Mouse (Mus musculus) cerebellum, postnatal 25 days (tissue): ENCODE data around the gene Kdm2b.
"Not testable (repeated sequence)": the region's sequence is repeated elsewhere in the genome, so short reads cannot be mapped to it uniquely, and the experiment has no call there.

Source experiments
- DNase-seq, 2 experiments: peaks; one replicate each; pipeline ENCODE4 v3.0.0; 2021; ENCODE audit warnings: mixed read lengths in 2 of 2

Kdm2b gene

DNA sequence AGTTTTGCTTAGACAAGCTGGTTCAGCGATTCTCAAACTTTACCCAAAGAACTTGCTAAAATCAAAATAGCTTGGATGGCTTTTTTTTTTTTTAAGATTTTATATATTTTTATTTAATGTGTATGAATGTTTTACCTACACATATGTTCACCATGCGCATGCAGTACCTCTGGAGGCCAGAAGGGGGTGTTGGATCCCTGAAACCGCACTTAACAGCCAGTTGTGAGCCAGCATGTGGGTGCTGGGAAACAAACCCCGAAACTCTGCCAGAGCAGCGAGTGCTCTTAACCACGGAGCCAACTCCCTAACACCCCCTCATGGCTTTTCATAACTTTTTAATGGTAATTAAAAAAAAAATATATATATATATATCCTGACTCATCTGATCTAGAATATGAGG is 21.2 kb upstream of the Kdm2b start:
- peak in 1 of 2 experiments; percentile 43 for DNase-seq

DNA sequence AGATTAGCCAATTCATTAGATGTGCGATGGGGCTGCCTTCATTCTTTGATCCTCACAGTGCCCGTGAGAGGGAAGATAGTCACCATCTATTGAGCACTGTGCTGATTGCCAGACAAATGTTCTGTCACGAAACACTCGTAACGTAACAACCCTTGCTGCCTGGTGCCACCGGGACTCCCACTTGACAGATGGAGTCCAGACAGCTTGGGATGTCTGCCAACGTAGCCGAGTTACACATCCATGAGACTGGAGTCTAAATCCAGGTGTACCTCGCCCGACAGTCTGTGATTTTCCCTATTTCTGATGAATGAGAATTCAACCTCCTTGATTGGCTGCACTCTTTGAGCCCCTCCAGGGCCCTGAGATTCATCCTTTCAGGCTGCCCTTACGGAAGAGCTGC is 20.2 kb upstream of the Kdm2b start:
- peak; percentile 73 to 84 for DNase-seq

DNA sequence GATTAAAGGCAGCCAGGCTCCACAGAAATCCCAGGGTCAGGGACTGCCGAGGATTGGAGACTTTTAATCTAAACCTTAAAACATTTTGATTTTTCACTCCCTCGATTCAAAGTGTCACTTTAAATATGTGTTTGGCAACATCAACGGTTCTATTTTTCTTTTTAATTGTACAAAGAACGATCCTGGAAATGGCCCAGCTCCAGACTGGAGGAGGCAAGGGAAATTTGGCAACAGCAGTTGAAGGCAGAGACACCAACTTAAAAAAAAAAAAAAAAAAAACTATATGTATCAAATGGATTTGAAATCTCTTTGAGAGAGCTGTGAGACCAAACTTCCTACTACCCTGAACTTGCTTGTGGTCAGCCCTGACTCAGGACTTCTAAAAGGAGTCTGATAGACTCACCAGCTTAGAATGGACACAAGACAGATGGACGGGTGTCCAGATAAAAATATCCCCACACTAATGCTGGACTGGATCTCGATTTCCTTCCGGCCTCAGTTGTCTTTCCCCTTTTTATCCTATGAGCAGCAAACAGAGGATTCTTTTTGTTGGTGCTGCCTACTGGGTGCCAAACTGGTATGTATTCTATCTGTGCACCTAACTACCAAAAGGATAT is 19.4 kb upstream of the Kdm2b start:
- peak in 1 of 2 experiments; percentile 45 for DNase-seq

DNA sequence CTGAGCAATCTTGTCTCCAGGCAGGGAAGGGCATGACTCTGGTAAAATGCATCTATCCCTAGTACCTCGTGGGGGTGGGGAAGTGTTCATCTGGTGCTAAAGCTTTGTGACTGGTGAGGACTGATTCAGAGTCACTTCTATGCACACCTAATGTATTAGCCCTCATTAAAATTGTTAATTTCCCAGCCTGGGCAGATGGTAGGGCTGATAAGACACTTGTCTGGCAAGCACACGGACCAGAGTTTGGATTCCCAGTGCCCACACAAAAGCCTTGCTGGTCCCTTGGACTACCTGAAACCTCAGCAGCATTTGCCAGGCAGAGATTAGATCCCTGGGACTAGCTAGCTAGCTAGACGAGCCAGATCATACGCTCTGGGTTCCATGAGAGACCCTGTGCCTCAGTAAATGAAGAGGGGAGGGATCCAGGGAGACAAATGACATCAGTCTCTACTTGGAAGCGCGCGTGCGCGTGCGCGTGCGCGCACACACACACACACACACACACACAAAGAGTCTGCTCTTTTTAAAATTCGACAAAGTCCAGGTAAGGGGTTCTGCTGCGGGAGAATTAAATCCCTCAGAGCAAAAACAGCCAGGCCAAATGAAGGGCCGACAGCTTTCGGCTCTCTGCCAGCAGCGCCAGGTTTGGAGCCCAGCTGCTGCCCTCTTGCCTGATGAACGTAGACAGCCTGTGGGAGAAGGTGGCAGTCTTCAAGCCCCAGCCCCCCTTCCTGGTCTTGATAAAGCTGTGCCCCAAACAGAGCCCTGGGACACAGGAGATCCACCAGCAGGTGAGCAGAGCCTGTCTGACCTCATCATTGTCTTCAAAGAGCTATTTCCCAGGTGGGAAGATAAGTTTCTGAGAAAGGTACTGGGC is 16.3 kb upstream of the Kdm2b start:
- DNase-seq, result peak; percentile 66 to 78

DNA sequence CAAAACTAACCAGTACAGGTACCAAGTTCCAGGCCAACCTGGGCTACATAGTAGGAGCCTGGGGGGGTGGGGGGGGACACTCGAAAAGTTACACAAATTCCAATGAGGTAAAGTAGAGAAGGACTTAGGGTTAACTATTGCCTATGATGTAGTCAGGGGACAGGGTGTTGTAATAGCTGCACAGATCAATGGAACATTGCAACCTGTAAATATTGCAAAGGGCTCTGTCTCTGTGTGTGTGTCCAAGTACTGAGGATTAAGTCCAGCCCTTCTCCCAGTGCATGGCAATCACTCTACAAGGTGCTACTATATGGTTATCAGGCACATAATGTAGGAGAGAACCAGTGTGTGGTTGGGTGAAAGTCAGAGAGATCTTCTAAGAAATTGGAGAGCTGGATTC is 11.3 kb upstream of the Kdm2b start:
- no peak for DNase-seq

DNA sequence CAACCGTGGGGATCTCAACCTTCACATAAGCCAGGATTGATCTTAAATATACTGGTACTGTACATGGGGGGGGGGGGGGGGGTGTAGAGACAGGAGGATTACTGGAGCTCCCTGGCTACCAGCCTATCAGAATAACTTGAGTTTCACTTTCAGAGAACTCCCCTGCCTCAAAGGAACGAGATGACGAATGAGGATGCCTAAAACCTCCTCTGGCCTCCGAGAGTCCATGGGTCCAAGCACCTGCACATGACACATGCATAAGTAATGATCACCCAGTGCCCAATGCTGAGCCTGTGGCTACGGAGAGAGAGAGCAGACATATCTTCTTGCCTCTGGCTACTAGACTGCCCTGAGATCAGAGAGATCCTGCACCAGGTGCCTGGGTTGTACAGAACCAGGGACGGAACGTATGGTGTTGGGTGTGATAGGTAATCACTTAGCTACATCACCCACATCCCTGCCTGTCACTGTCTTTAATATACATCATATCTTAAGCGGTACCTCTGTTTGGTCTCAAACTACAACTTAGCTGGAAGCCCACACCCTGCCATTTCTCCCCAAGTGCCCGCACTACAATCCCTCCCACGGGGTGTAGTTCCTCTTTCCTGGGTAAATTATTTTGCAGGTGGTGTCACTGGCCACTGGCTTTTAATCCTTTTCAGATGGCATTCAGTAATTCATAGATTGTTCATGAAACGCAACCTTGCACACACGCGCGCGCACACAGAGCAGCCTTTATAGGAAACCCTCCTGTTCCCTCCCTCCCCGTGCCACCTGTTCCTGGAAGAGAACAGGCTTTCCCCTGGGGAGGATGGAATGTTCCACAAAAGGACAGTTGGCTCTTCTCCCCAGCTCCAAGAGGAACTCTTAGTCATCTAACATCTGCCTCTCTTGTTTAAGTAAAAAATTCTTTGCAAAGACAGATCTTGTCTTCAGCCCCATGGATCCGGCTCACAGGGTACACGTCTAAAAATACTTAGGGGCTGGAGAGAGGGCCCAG is 7.9 kb upstream of the Kdm2b start:
- DNase-seq, result peak; percentile 54 to 69

DNA sequence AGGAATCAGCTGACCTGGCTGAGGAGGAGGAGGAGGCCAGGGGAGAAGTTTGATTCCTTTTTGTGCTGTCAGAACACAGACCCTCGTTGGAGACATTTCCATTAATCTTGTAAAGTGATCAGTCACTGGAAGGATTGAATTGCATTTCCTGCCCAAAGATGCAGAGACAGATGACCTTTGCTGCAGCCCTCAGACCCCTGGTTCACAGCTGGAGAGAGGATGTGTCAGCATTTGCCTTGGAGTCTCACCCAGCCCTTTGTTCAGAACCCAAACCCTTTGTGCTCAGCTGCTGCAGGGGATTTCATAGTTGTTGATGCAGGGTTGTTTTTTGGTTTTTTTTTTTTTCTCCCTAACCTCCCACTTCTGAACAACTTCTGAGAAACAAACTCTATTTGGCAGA is 5.3 kb upstream of the Kdm2b start:
- no peak for DNase-seq

DNA sequence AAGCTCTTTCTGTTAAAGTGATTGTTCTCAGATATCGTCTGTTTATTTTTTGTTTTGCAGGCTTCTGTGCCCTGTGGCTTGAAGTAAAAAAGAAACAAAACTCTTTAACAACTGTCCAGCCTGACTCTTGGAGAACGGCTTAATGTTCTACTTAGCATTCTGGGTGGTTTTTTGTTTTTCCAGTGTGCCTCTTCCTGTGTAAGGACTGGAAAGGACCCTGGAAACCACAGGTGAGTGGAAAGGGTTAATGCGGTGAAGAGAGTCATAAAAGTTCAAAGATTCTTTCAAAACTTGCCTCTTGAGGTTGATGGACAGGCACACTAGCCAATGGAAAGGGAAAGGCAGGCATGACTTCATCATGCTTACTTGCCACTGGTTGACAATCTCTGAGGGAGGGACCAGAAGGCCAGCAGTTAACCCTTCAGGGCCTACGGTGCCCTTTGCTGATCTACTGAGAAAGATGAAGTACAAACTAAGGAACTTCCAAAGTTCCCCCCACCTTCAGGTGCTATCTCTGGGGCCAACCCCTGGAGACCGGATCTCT is 4.8 kb upstream of the Kdm2b start:
- DNase-seq, result peak; percentile 48 to 75

DNA sequence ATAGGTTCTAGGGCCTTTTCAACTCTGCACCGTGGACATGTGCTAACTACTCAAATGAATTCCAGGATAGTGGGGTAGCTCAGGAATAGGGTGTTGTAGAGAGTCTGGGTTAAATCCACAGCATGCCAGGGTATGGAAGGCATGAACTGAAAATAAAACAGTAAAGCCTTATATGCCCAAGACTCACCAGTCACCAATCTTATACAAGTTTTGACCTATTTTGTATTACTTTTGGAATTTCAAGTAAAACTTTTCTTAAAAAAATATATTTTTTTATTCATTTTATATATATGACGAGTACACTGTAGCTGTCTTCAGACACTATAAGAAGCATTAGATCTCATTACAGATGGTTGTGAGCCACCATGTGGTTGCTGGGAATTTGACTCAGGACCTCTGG is 4.2 kb upstream of the Kdm2b start:
- no peak for DNase-seq

DNA sequence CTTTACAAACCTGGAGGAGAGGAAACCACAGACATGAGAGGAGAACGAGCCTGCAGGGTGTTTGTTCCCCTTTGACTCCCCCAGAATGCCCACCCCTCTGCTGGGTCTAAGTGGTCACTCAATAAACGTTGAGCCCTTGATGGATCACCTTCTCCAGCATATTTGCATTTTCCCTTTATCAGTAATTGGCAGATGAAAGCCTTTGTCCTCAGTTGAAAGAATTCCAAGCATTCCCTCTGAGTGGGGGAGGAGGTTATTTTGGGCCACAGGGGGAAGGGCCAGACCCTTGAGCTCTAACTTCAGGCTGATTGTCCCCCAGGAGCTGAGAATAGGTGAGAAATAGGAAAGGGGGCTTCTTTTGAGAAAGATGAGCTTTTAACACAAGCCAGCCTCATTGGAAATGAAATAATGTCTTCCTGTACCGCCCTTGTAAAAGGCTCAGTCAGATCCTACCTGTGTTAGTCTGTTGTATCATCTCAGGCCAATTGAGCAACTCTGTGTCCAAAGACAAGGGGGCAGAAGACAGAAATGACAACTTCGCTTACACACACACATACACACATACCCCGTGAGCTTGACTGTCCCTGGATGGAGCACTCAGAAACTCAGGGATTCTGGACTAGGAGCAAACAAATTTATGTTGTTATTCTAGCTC is 1.9 kb upstream of the Kdm2b start:
- no peak for DNase-seq

DNA sequence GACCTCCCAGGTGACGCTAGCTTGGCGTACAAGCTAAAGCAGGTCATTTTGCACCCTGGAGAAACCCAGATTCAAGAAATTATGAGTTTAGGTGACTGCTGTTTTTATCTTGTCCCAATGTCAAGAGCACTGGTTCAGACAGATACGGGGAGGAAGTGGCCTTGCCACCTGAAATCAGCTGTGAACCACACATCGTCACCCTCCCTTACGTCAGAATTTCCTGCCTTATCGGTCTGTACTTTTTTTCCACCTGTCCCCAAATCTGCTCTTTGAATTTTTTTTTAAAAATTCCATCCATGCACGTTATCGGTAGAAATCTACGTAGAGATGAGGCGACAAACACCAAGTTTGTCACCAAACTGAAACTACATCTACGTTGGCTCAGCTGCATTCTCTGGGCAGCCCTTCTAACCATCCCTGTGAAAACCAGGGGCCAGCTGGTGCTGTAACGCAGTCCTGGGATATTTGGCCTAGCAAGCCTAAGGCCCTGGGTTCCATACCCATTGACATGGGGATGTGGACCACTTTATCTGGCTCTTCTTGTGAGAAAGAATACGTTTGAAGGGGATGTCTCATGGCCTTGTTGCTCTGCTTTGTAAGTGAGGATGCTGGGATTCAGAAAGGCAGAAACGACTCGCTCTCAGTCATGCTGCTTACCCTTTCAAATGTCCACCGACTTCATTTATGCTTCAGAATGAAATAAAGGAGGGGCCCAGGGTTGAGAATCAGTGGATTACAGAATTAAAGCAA is 963 bp upstream of the Kdm2b start:
- peak; percentile 37 to 43 for DNase-seq

DNA sequence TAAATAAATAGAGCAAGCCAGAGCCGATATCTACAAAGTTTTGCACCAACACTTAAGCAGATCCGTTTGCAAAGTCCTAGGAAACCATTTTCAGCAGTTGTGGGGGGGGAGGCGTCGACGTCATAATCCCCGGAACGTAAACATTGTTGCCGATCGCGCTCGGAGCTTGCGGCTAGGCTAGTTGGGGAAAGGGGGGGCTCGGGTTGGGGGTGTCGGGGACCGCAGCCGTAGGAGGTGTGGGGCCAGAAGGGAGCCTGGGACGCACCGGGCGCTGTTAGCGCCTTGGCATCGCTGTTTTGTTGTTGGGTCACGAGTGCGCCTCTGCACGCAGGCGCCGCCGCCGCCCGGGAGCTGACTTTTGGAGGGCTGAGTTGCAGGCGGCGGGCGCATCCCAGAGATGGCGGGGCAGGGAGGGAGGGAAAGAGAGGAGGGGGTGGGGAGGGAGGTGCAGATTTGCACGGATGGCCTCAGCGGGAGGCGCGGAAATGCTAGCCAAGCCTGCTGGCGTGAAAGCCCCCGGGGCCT is 560 bp downstream of the Kdm2b start:
- peak; percentile 87 to 88 for DNase-seq

DNA sequence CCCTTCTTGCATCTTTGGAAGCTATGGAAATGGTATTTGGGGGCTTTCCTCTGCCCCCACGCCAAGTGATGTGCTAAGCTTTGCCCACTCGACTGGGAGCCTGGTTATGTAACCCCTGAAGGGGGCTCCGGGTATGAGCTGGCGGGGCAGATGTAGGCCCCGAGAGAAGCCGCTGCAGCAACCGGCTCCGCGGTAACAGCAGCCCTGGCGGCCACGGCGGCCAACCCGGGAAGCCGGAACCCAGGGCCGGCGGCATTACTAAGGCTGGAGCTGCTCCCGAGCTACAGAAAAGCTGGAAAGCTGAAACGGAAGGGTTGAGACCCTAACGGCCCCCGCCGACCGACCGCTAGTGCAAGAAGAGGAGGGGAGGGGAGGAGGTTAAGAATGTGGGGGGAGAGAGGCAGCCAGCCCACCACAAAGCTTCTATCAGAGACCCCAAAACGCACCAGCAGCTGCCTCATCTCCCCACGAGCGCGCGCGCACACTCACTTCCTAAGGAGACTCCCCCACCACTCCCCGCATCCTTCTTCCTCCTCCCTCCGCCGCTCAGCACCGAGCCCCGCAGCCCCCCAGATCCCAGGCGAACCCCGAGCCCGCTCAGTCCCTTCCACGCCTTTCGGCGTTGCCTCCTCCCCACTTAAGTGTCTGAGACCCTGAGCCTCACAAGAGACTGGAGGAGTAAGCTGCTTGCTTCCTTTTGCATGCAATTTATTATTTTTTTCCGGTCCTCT is 1.4 kb downstream of the Kdm2b start:
- peak; percentile 72 to 73 for DNase-seq

DNA sequence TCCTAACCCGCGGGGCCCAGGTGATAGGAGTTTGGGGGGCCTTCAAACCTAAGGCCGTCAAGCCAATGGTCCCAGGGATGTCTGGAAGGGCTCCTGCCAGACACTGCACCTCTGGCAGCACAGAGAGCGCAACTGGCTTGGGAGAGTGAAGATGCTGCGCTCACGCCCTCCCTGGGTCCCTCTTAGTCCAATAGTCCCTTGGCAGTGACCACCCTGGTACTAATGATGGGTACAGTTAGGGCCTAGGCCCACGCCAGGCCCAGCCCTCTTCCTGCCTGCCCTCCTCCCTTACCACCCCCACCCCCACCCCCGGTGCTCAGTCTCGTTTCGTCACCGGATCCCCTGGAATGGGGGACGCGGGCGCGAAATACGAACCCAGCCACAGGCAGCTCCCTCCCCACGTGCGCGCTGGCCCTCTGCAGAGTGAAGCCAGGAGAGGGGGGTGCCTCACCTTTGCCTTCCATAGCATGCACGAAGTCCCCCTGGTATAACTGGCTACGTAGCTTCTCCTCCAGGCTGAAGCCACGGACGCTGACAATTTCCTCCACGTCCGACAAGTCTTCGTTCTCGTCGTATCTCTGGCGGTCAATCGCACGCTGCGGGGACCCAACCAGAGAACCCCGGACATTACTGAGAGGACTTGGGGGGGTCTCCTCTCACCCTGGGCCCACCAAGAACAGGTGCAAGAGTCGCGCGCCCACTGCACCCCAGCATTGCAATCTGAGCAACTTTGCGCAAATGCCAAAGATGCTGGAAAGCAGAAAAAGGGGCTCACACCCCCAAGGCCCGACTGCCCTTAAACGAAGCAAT is 2.2 kb downstream of the Kdm2b start:
- DNase-seq, result peak; percentile 58 to 67

DNA sequence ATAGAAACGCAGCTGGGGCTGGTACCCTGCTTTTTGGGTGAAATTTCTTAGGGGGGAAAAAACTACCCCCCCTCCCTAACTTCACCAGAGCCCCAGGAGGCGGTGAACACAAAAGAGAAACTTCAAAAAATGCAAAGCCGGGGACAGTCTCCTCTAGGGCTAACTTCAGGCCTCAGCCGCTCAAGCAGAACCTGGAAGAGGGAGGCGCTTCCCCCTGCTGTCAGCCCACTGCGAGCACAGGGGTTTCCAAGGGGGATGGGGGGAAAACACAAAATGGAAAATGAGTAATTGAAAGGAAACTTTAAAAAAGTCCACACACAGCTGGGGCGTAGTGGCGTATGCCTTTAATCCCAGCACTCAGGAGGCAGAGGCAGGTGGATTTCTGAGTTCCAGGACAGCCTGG is 3.5 kb downstream of the Kdm2b start:
- no peak for DNase-seq

DNA sequence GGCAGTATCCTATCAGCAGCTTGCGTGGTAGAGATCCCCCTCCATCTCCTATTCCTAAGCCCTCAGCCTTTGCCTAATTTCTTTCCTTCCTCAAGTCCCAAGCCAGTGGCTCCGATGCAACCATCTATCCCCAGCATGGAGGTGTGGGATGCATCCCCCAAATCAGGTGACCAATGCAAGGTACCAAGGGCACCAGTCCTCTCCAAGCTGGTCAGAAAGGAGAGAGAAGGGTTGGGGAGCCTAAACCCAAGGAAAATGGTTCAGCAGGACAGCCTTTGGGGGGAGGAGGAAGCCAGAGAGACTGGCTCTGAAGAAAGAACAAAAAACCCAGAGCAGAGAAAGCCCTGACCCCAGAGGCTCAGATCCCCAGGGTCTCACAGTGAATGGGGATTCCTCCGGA is 4.3 kb downstream of the Kdm2b start:
- DNase-seq, result no peak

DNA sequence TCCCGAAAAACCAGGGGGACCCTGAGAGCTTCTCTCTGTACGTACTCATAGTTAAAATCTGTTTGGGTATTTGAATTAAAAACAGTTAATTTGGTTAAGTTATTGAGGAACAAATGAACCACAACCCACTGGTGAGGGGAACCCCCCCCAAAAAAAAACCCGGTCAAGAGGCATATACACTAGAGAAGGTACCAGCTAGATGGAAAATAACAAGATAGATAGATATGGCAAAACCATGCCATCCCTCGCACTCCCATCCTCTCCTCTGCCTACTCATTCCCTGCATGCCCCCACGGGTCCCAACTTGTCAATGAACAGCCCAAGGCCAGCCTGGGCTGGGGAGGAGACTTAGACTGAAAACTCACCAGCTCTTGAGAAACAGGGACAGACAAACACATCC is 5.1 kb downstream of the Kdm2b start:
- no peak for DNase-seq

DNA sequence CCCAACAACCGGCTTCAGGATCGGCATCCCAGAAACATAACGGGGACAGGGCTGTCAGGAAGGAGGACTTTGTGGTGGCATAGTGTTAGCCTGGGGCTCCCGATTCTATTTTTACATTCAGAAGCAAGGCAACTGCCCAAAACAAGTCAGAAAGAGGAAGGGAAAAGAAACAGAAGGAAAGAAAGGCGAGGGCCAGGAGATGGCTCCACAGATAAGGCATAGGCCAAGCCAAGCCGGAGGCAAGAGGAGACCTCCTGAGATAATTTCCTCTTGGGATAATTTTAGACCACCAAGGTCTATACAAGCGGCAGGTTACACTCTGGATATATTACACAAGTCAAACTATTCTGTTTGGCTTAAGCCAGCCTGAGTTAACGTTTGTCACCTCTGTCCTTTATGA is 10.7 kb downstream of the Kdm2b start:
- no peak for DNase-seq

DNA sequence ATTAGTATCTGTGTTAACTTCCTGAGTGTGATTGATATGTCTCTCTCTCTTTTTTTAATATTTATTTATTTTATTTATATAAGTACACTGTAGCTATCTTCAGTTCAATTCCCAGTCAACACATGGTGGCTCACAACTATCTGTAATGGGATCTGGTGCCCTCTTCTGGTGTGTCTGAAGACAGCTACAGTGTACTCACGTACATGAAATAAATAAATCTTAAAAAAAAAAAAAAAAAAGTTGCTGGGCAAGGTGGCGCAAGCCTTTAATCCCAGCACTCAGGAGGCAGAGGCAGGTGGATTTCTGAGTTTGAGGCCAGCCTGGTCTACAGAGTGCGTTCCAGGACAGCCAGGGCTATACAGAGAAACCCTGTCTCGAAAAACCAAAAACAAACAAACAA is 14.9 kb downstream of the Kdm2b start:
- not testable (repeated sequence) for DNase-seq

DNA sequence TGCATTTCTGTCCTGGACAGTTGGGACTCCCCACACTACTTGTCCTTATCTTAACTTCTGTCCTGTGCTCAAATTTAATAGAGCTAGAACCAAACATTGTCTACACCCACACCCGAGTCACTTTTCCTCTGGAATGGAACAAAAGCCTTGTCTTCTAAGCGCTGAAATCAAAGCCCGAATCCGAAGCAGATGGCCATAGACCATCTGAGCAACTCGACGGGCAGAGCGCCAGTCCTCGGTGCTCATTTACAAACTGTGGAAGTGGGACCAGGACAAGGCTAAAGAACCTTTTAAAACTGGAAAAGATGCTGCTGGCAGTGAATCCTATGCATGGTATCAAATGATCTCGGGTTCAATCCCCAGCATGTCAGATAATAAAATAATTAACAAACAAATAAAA is 17.5 kb downstream of the Kdm2b start:
- peak; percentile 83 to 90 for DNase-seq
